Mouse (Mus musculus) left cerebral cortex, adult 11 months (tissue): ENCODE measurements around the gene Fndc8.

Experiments used
- DNase-seq: peaks from one replicate; pipeline ENCODE4 v3.0.0; 2022; ENCODE audit warnings: low spot score

Gene Fndc8

GRCm38 (mm10) chr11:82891936-82892335, at the start of gene Fndc8:
TSS of gene Fndc8 (plus strand) at chr11:82892124.
- no peak for DNase-seq

- DNase-seq = no peak
These were observed 47.0 kb upstream of the Fndc8 start for GRCm38 (mm10) chr11:82844771-82845414.

DNA sequence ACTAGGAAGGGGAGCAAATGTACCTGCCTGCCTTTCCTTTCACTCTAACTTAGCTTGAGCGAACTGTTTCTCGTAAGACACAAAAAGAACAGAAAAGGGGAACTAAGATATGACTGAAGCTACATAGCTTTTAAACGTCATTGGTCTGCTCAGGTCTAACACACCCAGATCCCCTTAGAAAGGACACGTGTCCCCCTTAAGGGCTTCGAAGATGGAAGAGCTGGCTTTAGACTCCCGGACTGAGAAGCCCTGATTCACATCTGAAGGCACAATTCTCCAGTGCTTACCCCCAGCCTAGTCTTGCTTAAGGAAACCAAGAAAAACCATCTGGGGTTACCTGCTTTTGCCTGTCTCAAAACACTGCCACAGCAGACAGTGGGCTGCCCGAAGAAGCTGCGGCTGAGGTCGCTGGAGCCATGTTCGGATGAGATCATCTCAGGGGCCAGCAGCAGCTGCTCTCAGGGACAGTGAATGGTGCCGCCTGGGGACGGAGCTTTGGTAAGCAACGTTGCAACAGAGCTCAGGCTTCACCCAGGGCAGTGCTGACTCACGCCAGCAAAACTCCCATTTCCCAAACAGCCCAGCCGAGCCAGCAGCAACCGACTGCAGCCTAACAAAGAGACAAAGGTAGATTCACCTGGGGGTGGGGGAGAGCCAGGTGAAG, 46.4 kb upstream of the Fndc8 start:
- peak; percentile 57 for DNase-seq

GRCm38 (mm10) chr11:82846079-82846436, 45.9 kb upstream of the Fndc8 start:
- no peak for DNase-seq

- DNase-seq = no peak
These were observed 45.0 kb upstream of the Fndc8 start for GRCm38 (mm10) chr11:82846938-82847337.

GRCm38 (mm10) chr11:82847571-82848000, 44.3 kb upstream of the Fndc8 start:
- no peak for DNase-seq

DNA sequence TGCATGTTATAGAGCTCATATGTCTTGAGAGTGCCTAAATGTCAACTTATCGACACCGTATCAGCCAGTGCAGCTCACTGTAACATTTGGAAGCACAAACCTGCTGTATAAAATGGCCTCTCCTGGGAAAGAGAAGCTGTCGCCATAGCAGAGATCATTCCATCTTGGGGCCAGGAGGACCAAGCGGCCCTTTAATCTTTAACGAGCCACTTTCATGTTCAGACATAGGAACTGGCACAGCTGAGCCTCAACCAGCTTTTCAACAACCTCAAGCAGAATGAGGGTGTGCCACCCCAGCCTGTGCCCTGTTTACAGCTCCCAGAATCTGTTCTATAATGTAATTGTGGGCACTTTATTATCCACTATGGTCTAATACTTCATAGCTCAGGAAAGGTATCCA, 41.7 kb upstream of the Fndc8 start:
- no peak for DNase-seq

DNA sequence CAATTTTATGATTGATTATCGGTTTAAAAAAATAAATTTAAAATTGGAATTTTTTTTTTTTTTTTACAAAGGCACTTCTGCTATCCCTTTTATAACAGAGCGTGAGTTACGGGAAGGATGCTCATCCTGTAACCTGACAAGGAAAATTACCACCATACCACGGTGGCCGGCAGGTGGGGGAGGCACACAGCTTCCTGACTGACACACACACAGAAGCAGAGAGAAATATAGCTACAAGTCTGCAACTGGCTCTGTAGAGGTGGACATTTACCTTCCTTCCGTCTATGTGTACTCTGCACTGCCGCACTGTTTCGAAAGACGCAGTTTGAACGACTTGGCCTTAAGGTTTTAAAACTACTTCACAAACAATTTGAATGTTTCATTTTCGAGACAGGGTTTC, 39.8 kb upstream of the Fndc8 start:
- DNase-seq = no peak

DNA sequence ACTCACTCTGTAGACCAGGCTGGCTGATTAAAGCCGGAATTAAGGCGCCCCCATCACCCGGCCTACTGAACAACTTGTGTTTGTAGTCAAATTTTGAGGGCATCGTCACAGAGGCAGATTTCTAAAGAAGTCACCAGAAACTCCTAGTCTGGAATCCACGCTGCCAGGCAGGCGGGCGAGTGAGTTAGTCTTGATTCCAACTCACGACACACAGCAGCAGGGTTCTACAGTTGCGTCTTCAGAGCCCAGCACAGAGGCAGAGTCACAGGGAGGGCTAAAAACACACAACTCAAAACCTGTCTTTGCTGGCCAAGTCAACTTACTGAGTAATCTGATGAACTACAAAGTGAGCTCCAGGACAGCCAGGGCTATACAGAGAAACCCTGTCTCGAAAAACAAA, 39.4 kb upstream of the Fndc8 start:
- no peak for DNase-seq

DNA sequence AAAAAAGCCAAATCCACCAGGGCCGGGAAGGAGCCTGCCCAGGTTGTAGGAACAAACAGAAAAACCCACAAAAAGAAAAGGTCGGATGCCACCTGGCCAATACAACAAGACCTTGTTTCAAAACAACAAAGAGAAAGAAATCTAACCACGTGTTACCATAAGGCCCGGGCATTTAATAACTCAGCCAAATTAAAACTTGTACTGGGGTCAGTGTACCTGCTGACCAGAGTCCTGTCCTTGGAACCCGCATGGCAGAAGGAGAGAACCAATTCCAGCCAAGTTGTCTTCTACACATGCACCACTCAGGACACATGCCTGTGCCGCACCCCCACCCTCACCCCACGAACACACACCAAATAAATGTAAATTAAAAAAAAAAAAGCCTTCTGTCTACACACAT, 39.0 kb upstream of the Fndc8 start:
- no peak for DNase-seq

GRCm38 (mm10) chr11:82854111-82854510, 37.8 kb upstream of the Fndc8 start:
- no peak for DNase-seq

GRCm38 (mm10) chr11:82855327-82855973, 36.5 kb upstream of the Fndc8 start:
- no peak for DNase-seq

DNA sequence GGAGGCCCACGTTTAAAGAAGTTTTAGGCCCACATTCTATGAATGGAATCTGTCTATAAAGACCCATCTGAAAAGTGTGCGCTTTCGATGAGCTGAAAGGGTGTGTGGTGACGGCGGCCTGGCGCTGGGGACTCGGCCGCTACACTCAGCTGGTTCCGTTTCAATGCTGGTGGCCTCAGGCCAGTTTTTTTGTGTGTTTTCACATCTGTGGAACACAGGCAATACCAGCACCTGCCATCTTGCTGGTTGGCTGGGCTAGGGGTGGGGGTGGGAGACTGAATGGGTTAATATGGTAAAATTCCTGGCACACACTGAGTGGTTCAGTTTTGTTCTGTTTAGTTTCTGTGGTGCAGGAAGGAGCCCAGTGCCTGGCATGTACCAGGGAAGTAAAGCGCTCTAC, 35.9 kb upstream of the Fndc8 start:
- DNase-seq = no peak

GRCm38 (mm10) chr11:82857307-82857848, 34.5 kb upstream of the Fndc8 start:
- DNase-seq = no peak

- no peak for DNase-seq
These were observed 31.2 kb upstream of the Fndc8 start for GRCm38 (mm10) chr11:82860759-82861158.

GRCm38 (mm10) chr11:82861558-82861957, 30.4 kb upstream of the Fndc8 start:
- DNase-seq = no peak

DNA sequence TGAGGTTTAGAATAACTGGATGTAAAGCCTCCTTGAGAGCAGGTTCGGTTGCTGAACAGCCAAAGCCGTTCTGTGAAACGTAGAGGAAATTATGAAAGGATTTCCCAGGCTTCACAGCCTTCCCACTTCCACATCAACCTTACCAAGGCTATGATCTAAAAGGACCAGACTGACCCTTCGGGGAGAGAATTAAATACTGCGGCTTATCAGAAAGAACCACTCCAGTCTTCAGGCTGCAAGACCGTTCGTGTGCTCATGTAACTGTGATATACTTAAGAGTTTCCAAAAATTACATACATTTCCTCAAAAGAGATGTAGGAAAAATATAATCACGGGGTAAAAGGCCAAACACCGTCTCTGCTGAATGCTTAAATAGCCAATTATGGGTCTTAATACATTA, 29.3 kb upstream of the Fndc8 start:
- no peak for DNase-seq

GRCm38 (mm10) chr11:82863059-82863458, 28.9 kb upstream of the Fndc8 start:
- no peak for DNase-seq

DNA sequence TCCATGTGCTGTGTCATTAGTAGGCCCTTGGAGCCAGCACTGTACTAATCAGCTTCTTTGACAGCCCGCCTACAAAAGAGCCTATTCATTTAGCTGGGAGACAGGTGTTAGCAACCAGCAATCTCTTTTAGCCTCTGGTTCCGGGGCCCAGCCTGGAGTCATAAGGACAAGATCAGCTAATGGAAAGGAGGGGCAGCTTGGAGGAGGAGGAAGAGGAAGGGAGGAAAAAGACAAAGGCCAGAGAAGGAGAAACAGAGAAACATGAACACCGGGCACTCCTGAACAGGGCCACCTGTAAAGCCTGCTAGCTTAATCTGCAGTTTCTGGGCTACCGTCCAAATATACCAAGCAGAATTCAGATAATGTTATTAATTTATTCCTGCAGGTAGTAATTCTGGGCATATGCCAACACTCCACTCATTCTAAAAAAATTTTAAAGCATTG, 28.4 kb upstream of the Fndc8 start:
- DNase-seq = no peak

DNA sequence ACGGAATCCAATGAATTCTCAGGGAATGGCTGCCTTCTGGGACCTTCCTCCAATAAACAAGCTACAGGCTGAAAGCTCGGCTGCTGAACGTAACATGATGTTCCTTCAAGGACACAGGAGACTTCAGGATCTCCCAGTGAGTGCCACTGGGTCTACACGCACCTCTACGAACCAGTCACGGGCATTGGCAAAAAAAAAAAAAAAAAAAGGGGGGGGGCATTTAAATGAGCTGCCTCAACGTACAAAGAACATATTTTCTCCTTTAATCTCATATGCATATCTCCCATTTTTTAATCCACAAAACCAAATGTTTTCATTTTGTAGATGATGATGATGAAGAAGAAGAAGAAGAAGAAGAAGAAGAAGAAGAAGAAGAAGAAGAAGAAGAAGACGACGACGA, 26.0 kb upstream of the Fndc8 start:
- no peak for DNase-seq

DNA sequence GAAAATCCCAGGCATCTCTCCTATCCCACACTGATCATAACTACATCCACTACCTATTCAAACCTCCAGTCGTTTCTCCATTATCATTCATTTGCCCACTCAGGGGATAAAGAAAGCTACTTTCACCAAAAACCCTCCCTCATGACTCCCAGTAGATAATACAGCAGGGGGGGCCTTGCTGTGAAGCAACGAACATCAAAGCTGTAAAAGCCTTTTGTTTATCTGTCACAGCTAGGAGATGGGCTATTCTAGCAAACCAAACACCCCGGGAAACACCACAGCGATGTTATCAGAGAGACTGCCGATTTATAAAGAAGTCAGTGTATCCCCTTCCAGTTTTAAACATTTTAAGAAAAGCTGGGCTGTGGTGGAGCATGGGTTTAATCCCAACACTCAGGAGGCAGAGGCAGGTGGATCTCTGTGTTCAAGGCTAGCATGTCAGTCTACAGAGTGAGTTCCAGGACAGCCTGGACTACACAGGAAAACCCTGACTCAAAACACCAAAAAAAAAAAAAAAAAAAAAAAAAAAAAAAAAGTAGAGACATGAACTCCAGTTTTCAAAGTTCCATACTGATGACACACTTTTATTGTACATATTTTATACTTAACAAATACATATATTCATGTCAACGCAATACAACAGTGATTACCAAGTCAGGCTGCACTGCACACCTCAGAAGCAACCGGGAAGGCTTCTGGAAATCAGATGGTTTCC, 24.9 kb upstream of the Fndc8 start:
- DNase-seq = no peak

DNA sequence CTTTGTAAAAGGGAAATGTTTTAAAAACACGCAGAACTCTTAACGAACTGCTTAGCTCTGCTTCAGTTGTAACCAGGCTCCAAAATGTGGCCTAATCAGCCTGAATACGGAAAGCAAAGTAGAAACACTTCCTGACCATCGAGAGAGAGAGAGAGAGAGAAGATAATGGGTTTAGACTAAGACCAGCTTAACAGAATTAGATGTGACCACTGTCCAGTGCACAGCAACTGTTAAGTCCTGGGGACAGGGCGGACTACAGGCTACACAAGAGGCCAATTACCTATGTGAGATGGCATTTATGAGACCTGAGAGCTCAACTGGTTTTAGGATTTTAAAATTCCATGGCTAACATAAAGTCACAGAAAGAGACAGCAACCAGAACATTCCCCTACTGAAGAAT, 24.0 kb upstream of the Fndc8 start:
- no peak for DNase-seq
